Mouse (Mus musculus) embryonic facial prominence, embryonic 11.5 days (tissue): ENCODE measurements at regions not wholly inside any gene's neighbourhood (a gene's known extent, or its start where the extent isn't known, plus 50 kb on each side); places are given as distances from the start of the nearest gene placed in this dataset.

Source experiments
- ATAC-seq: fragments of 200-750 bp; cut with Nextera tagmentation; replicated peaks from 2 replicates; pipeline ENCODE4 v1.8.0; 2017; ENCODE audit warnings: low read depth; ENCODE audit not compliant: insufficient number of reproducible peaks, low FRiP score, low TSS enrichment
- DNase-seq: peaks from one replicate; pipeline ENCODE4 v3.0.0-alpha.2; 2015; ENCODE audit warnings: low spot score
- H3K27ac ChIP-seq: fragments of 300-500 bp; sonication (generic); replicated peaks from 2 replicates; pipeline ENCODE4 v1.5.1; 2014; ENCODE audit warnings: mild to moderate bottlenecking, low read depth, low read length, control low read depth
- H3K27me3 ChIP-seq: fragments of 300-500 bp; sonication (generic); 2 replicates; pipeline ENCODE4 v1.6.1; 2014; ENCODE audit warnings: mild to moderate bottlenecking, low read length, moderate library complexity, mixed read lengths; ENCODE audit not compliant: control insufficient read depth, insufficient read depth
- H3K36me3 ChIP-seq: fragments of 300-500 bp; sonication (generic); replicated peaks from 2 replicates; pipeline ENCODE4 v1.6.1; 2014; ENCODE audit warnings: low read depth, mild to moderate bottlenecking, low read length, moderate library complexity, mixed read lengths; ENCODE audit not compliant: control insufficient read depth, insufficient read depth
- H3K4me1 ChIP-seq: fragments of 300-500 bp; sonication (generic); 2 replicates; pipeline ENCODE4 v1.6.1; 2014; ENCODE audit warnings: low read length, mixed read lengths; ENCODE audit not compliant: control insufficient read depth, insufficient read depth
- H3K4me2 ChIP-seq: fragments of 300-500 bp; sonication (generic); 2 replicates; pipeline ENCODE4 v1.6.1; 2014; ENCODE audit warnings: low read depth, mild to moderate bottlenecking, control low read depth, low read length, moderate library complexity
- H3K4me3 ChIP-seq: fragments of 300-500 bp; sonication (generic); 2 replicates; pipeline ENCODE4 v1.5.1; 2014; ENCODE audit warnings: low read depth, low read length, control low read depth
- H3K9ac ChIP-seq: fragments of 300-500 bp; sonication (generic); replicated peaks from 2 replicates; pipeline ENCODE4 v1.6.1; 2014; ENCODE audit warnings: mild to moderate bottlenecking, control low read depth, low read length
- H3K9me3 ChIP-seq: fragments of 300-500 bp; sonication (generic); replicated peaks from 2 replicates; pipeline ENCODE4 v1.6.1; 2016; ENCODE audit warnings: mild to moderate bottlenecking, low read length, inconsistent platforms, mixed read lengths; ENCODE audit not compliant: control insufficient read depth
- WGBS: fragments of 180-500 bp; shearing (Covaris S2); extraction: QIAGEN DNeasy Blood & Tissue Kit; methylation state at CpG from one replicate; pipeline ENCODE4 v1.1.7; 2014; 5-methylcytosine and 5-hydroxymethylcytosine counted together

DNA sequence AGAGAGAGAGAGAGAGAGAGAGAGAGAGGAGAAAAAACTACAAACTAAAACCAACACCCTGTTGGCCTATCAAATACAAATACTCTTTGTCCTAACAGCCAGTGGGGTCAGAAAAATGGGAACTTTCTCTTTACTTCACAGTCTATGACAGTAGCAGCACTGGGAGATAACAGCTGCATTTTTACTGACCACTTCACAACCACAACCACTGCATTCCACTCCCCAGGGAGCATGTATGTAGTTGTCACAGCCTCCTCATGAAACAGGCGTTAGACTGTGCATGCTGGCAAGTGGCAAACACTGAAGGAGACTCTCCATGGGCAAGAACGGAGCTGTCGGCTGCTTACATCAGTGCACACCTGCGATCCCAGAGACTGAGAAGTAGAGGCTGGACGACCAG is 196.2 kb upstream of the Jmjd1c start:
- 92% methylated on average over 5 of the region's 5 CpGs for WGBS

DNA sequence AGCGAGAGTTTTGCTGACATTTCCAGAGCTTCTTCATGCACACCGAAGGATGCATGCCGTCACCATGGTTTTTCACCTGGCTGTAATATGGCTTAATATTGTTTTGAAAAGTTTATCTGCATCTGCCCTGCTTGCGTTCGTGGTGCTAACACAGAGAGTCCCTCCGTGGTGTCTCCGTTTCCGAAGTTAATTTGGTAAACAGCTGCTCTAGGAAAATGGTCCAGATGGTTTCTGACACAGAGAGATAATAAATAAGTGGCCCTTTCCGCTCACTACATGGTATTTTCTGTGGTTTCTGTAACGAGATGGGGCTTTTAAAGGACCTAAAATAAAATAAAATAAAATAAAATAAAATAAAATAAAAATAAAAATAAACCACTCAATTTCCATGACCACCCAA is 195.1 kb upstream of the Jmjd1c start:
- no peaks in the 10 kb centered on the region for H3K36me3 ChIP-seq
- no peak overlapping the region for H3K4me2 ChIP-seq
- no peak overlapping the region for H3K4me3 ChIP-seq
- H3K27ac ChIP-seq = no peak overlapping the region
- DNase-seq = no peak
- no peaks in the 10 kb centered on the region for H3K4me1 ChIP-seq
- no peaks in the 10 kb centered on the region for H3K27me3 ChIP-seq
- WGBS = 59% methylated on average over 10 of the region's 10 CpGs
- H3K9me3 ChIP-seq = no peaks in the 10 kb centered on the region
- H3K9ac ChIP-seq = no peak overlapping the region
- ATAC-seq = no peak

More for the DNA sequence above, 196.2 kb upstream of the Jmjd1c start:
- no peak for ATAC-seq
- Histone ChIP-seq H3K27me3 (no peaks in the 10 kb centered on the region), H3K4me1 (no peaks in the 10 kb centered on the region), H3K4me2 (no peak overlapping the region), H3K9ac (no peak overlapping the region), H3K27ac (no peak overlapping the region), H3K9me3 (no peaks in the 10 kb centered on the region), H3K36me3 (no peaks in the 10 kb centered on the region), H3K4me3 (no peak overlapping the region)
- no peak for DNase-seq

DNA sequence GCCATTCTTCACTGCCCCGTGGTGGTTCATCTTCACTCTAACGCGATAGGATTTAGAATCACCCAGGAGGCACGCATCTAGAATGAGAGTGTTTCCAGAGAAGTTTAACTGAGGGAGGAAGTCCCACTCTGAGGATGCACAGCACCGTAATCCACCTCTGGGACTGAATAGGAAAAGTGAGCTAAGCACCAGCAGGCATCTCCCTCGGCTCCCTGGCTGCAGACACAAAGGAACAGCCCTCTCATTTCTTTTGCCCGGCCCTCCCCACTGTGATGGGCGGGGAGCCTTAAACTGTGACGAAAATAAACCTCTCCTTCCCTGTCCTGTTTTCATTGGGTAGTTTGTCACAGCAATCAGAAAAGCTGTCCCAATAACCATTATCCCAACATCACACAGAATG is 194.1 kb upstream of the Jmjd1c start:
- Histone ChIP-seq H3K9ac (peak overlapping the region; percentile 42; the same call in 1 of the 2 replicates), H3K4me1 (no peaks in the 10 kb centered on the region), H3K9me3 (no peaks in the 10 kb centered on the region), H3K4me2 (peak overlapping the region; percentile 34), H3K4me3 (peak overlapping the region; percentile 16), H3K36me3 (no peaks in the 10 kb centered on the region), H3K27me3 (no peaks in the 10 kb centered on the region), H3K27ac (no peak overlapping the region)
- WGBS = 3% methylated on average over 9 of the region's 9 CpGs
- ATAC-seq (peak; percentile 66), DNase-seq (peak; percentile 32)

DNA sequence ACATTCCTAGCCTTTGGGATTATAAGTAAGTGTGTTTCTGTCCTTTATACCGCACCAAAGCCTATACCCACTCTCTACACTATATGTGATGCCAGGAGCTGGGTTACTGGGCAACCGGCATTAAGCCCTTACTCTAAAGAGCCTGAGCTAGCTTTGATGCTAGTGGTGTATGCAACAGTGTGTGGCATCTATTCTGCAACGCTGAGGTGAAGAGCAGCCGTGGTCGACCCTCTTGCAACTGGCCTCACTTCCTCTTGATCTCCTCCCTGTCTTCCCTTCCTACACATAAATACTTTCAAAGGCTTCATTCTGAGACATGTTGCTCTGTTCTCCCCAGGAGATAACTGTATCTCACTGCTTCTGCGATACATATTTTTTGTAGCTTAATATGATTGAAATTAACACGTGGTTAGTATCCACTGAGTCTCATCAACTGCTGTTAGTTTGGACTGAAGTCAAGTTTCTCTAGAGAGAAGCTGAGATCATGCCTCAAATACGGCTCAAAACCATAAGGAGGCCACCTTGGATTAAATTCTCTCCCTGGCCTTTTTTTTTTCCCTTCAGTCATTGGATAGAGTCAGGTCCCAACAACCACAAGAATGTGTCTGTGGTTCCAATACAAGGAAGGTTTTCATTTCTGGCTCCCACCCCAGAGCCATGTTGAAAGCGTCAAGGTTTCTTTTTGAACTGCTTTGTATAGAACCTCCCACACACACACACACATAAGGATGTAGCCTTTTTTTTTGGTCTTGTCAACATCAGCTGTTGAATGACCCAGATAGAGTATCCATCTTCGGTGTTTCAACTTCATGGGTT is 191.2 kb upstream of the Jmjd1c start:
- H3K36me3 ChIP-seq = no peaks in the 10 kb centered on the region
- no peaks in the 10 kb centered on the region for H3K4me1 ChIP-seq
- H3K27ac ChIP-seq = no peak overlapping the region
- H3K4me2 ChIP-seq = no peak overlapping the region; the same call in 1 of the 2 replicates
- no peak overlapping the region for H3K9ac ChIP-seq
- WGBS = 88% methylated on average over 10 of the region's 10 CpGs
- no peaks in the 10 kb centered on the region for H3K9me3 ChIP-seq
- no peak overlapping the region for H3K4me3 ChIP-seq
- DNase-seq = no peak
- ATAC-seq = no peak
- H3K27me3 ChIP-seq = no peaks in the 10 kb centered on the region

DNA sequence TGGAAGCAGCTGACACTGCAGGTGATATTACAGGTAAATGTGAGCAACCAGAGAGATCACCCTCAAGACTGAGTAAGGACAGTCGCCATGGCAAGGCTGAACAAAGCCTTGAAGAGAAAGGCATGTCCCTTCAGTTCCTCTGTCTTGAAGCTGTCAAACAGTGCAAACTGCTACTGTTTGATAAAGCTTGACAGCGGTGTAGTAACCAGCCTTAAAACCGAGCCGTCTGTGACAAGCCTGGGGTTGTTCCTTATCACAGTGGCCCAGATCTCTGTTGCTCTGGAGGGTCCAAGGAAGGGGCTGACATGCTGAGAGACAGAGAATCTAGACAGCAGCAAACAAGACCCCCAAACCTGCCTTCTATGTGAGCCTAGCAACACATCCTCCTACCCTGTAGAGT is 188.1 kb upstream of the Jmjd1c start:
- 64% methylated on average over 4 of the region's 4 CpGs for WGBS
- Histone ChIP-seq H3K36me3 (no peaks in the 10 kb centered on the region), H3K4me3 (no peak overlapping the region), H3K9me3 (no peaks in the 10 kb centered on the region), H3K4me2 (no peak overlapping the region), H3K27ac (no peak overlapping the region), H3K27me3 (no peaks in the 10 kb centered on the region), H3K9ac (no peak overlapping the region), H3K4me1 (no peaks in the 10 kb centered on the region)
- no peak for ATAC-seq
- DNase-seq = no peak

DNA sequence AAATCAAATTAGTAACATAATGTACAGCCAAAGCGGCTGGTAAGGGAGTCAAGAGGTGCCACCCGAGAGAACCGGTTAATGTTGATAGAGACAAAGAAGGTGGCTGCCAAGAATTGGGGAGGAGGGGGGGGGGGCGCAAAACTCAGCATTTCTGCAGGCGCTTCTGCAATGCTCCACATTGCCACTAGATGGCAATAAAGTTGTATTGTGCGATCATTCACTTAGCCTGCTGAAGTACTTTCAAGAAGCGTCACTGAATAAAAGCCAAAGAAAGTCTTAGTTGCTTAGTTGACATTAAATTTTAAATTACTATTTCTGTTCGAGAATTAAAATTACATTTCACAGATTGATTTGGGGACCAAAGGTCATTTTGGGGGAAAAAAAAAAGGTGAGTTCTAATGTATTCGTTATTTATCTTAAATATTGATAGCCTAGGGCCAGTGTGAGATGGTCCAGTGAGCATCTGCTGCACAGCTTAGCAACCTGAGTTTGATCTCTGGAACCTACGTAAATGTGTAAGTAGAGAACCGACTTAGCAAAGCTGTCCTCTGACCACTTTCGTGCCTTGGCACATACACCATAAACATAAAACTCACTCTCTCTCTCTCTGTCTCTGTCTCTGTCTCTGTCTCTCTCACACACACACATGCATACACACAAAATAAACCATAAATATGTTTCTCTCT is 186.6 kb upstream of the Jmjd1c start:
- H3K4me1 ChIP-seq = no peaks in the 10 kb centered on the region
- no peaks in the 10 kb centered on the region for H3K9me3 ChIP-seq
- 16% methylated on average over 12 of the region's 12 CpGs for WGBS
- DNase-seq (peak; percentile 90), ATAC-seq (no peak)
- no peak overlapping the region for H3K9ac ChIP-seq
- H3K4me2 ChIP-seq = no peak overlapping the region
- H3K27ac ChIP-seq = no peak overlapping the region
- H3K36me3 ChIP-seq = no peaks in the 10 kb centered on the region
- H3K4me3 ChIP-seq = no peak overlapping the region
- H3K27me3 ChIP-seq = no peaks in the 10 kb centered on the region

DNA sequence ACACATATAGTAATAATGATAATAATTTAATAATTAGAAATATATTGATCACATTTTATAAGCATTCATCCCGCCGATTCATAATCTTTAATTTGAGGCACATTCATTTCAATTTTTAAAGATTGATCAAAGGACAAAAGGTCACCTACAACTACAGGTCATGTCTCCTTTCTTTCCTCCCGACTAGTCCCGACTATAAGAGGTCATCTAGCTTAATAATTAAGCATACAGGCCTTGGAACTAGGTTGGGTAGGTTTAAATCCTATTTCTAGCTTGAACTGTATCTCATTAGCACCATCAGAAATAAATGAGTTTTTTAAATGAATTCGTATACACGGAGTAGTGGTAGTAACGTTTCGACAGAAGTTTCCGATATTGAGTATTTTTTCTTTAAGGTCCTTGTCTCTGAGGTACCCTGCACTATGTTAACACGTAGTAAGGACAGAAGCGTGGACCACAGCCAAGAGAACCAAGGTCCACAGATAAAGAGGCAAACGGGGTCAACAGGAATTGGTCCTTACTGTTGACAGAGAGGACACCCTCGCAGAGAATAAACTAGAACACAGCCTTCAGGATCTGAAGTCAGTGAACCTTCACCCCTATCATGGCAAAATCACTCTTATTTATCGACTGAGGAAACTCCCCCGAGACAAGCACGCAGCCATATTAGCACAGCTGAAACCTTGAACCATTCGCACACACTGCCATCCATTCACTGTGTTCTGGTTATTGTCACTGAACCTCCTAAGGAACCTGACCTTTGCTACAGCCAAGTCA is 185.8 kb upstream of the Jmjd1c start:
- Histone ChIP-seq H3K27me3 (no peaks in the 10 kb centered on the region), H3K9me3 (no peaks in the 10 kb centered on the region), H3K27ac (no peak overlapping the region), H3K4me3 (no peak overlapping the region), H3K4me2 (no peak overlapping the region), H3K36me3 (no peaks in the 10 kb centered on the region), H3K4me1 (no peaks in the 10 kb centered on the region), H3K9ac (no peak overlapping the region)
- DNase-seq (no peak), ATAC-seq (no peak)
- WGBS = 73% methylated on average over 17 of the region's 17 CpGs
